Mouse (Mus musculus) CH12.LX (cell line): ENCODE data around the gene Luzp2. TPM values are rescaled to one million over a fixed set of nuclear protein-coding genes. Genes with fewer than 3 reads are reported as not detected.

Source experiments
- DNase-seq: peaks from one replicate; pipeline ENCODE4 v3.0.0-alpha.2; 2013; ENCODE audit errors: extremely low read depth
- H3K27ac ChIP-seq: 2 replicates; pipeline ENCODE4 v1.5.1; 2012; ENCODE audit warnings: low read depth, mild to moderate bottlenecking, control low read depth, moderate library complexity; ENCODE audit not compliant: insufficient read depth
- H3K27me3 ChIP-seq: replicated peaks from 2 replicates; pipeline ENCODE3; 2012; ENCODE audit warnings: inconsistent platforms
- H3K36me3 ChIP-seq, 2 experiments: replicated peaks in 1 of 2; 2 replicates each; pipeline versions ENCODE3 to v1.6.1; 2012; ENCODE audit warnings: inconsistent platforms in 1 of 2, low read length in 1 of 2, mild to moderate bottlenecking in 1 of 2, mixed read lengths in 1 of 2, moderate library complexity in 1 of 2; ENCODE audit not compliant: control insufficient read depth in 1 of 2, insufficient read depth in 1 of 2
- H3K4me1 ChIP-seq, 2 experiments: 2 replicates each; pipeline ENCODE4 v1.6.1; 2012; ENCODE audit warnings: inconsistent platforms in 1 of 2, moderate library complexity in 1 of 2; ENCODE audit not compliant: insufficient read depth in 2 of 2, control insufficient read depth in 1 of 2
- H3K4me2 ChIP-seq: 2 replicates; pipeline ENCODE4 v1.6.1; 2012; ENCODE audit warnings: low read depth, mild to moderate bottlenecking, control low read depth; ENCODE audit not compliant: poor library complexity, insufficient read depth, severe bottlenecking
- H3K4me3 ChIP-seq, 3 experiments: fragments of 150-350 bp in 1 of 3; sonication (generic) in 1 of 3; replicated peaks in 1 of 3; 2 replicates each; pipeline versions ENCODE3 to v1.5.1; 2011 to 2012; ENCODE audit warnings: low read depth in 2 of 3, low read length in 2 of 3, mild to moderate bottlenecking in 2 of 3, moderate library complexity in 2 of 3, control low read depth in 1 of 3, improper control_type of control experiment in 1 of 3, inconsistent platforms in 1 of 3, mixed read lengths in 1 of 3; ENCODE audit not compliant: poor library complexity in 1 of 3
- H3K79me2 ChIP-seq: replicated peaks from 2 replicates; pipeline ENCODE4 v1.6.1; 2012; ENCODE audit warnings: mild to moderate bottlenecking, moderate library complexity; ENCODE audit not compliant: control insufficient read depth, poor library complexity, insufficient read depth, severe bottlenecking; ENCODE audit errors: extremely low read depth
- H3K9ac ChIP-seq: 2 replicates; pipeline ENCODE4 v1.6.1; 2012; ENCODE audit warnings: low read depth, mild to moderate bottlenecking, control low read depth, moderate library complexity; ENCODE audit not compliant: insufficient read depth
- H3K9me3 ChIP-seq: replicated peaks from 2 replicates; pipeline ENCODE3; 2012; ENCODE audit warnings: low read length, inconsistent platforms, mixed read lengths
- CHD1 ChIP-seq: IDR thresholded peaks from 2 replicates; pipeline ENCODE4 v1.6.1; 2012; ENCODE audit warnings: low read depth, low read length, improper control_type of control experiment, inconsistent platforms
- E2F4 ChIP-seq: IDR thresholded peaks from 2 replicates; pipeline ENCODE4 v1.6.1; 2011; ENCODE audit warnings: low read depth, low read length, improper control_type of control experiment; ENCODE audit not compliant: insufficient replicate concordance
- ETS1 ChIP-seq: conservative IDR thresholded peaks from 2 replicates; pipeline ENCODE4 v1.6.1; 2012; ENCODE audit warnings: low read depth, mild to moderate bottlenecking, inconsistent platforms, low read length, improper control_type of control experiment, moderate library complexity
- JUN ChIP-seq: IDR thresholded peaks from 2 replicates; pipeline ENCODE4 v1.6.1; 2011; ENCODE audit warnings: low read depth, mild to moderate bottlenecking, low read length, improper control_type of control experiment, moderate library complexity; ENCODE audit not compliant: insufficient read depth
- MAFK ChIP-seq: IDR thresholded peaks from 2 replicates; pipeline ENCODE4 v1.6.1; 2011; ENCODE audit warnings: low read length, improper control_type of control experiment; ENCODE audit not compliant: insufficient replicate concordance
- MYC ChIP-seq: IDR thresholded peaks from 2 replicates; pipeline ENCODE4 v1.6.1; 2011; ENCODE audit warnings: low read depth, mild to moderate bottlenecking, improper control_type of control experiment, low read length
- NELFE ChIP-seq: IDR thresholded peaks from 2 replicates; pipeline ENCODE4 v1.6.1; 2011; ENCODE audit warnings: low read depth, low read length, improper control_type of control experiment
- PAX5 ChIP-seq: IDR thresholded peaks from 2 replicates; pipeline ENCODE4 v1.6.1; 2012; ENCODE audit warnings: low read length, inconsistent platforms, mixed read lengths
- POLR2AphosphoS2 ChIP-seq: IDR thresholded peaks from 2 replicates; pipeline ENCODE4 v1.6.1; 2011; ENCODE audit warnings: low read depth, low read length, improper control_type of control experiment
- RAD21 ChIP-seq: IDR thresholded peaks from 2 replicates; pipeline ENCODE4 v1.6.1; 2011; ENCODE audit warnings: low read depth, mild to moderate bottlenecking, low read length, improper control_type of control experiment, moderate library complexity
- SIN3A ChIP-seq: IDR thresholded peaks from 2 replicates; pipeline ENCODE4 v1.6.1; 2012; ENCODE audit warnings: low read length, improper control_type of control experiment, inconsistent platforms
- SMC3 ChIP-seq: IDR thresholded peaks from 2 replicates; pipeline ENCODE4 v1.6.1; 2011; ENCODE audit warnings: low read depth, low read length, improper control_type of control experiment
- USF1 ChIP-seq: IDR thresholded peaks from 2 replicates; pipeline ENCODE4 v1.6.1; 2014; ENCODE audit warnings: low read depth, mild to moderate bottlenecking, inconsistent platforms, low read length, improper control_type of control experiment
- dilution Hi-C: fragments of 300-500 bp; cut with MboI; formaldehyde crosslinking; loops from 2 replicates; pipeline ENCODE4 v1.14.3; 2020; ENCODE audit warnings: low sequenced_read_pairs; ENCODE audit not compliant: extremely low pct_unique_long_range_greater_than_20kb, extremely low pct_ligation_motif_present
- in situ Hi-C: fragments of 300-500 bp; cut with MboI; formaldehyde crosslinking; loops from 3 replicates; pipeline ENCODE4 v1.14.3; 2019; ENCODE audit warnings: low sequenced_read_pairs, low pct_ligation_motif_present, low pct_unique_long_range_greater_than_20kb, mixed read lengths
- polyA plus RNA-seq: library from polyadenylated mRNA; unstranded; fragments of >175 nt; gene quantifications from 2 replicates; pipeline ENCODE4 v1.2.1, GENCODE M21; 2012; ENCODE audit warnings: low read depth; ENCODE audit not compliant: insufficient read length
- total RNA-seq, 2 experiments: library from RNA; depleted of rRNA; stranded (reverse); fragments of 300-350 nt in 1 of 2; fragments of >200 nt in 1 of 2; gene quantifications; 2 replicates each; pipeline ENCODE4 v1.2.3; 2012 to 2014

Gene Luzp2
- total and polyA plus RNA-seq, 3 experiments, result not detected

GRCm38 (mm10) chr7:54878928-54879644 lies 43.8 kb downstream of the Luzp2 start:
- Histone ChIP-seq H3K27ac (no peak overlapping the region), H3K9ac (no peak overlapping the region), H3K4me1 (no peaks in the 10 kb centered on the region), H3K4me2 (no peak overlapping the region), H3K36me3 (no peaks in the 10 kb centered on the region), H3K79me2 (no peaks in the 10 kb centered on the region), H3K27me3 (no peaks in the 10 kb centered on the region), H3K9me3 (peaks cover 6% of the 10 kb centered on the region), H3K4me3 (no peak overlapping the region)
- in situ Hi-C loops (no loop called here), dilution Hi-C loops (no loop called here)
- DNase-seq, result no peak
- TF ChIP-seq SMC3, result no peak
- TF ChIP-seq NELFE, result no peak
- TF ChIP-seq RAD21, result no peak
- no peak for TF ChIP-seq SIN3A
- no peak for TF ChIP-seq MAFK
- TF ChIP-seq MYC, result no peak

- Histone ChIP-seq H3K4me3 (no peak overlapping the region), H3K27me3 (no peaks in the 10 kb centered on the region), H3K36me3 (no peaks in the 10 kb centered on the region), H3K4me1 (no peaks in the 10 kb centered on the region), H3K79me2 (no peaks in the 10 kb centered on the region), H3K9ac (no peak overlapping the region), H3K9me3 (peaks cover 8% of the 10 kb centered on the region), H3K27ac (no peak overlapping the region), H3K4me2 (no peak overlapping the region)
- TF ChIP-seq PAX5, result no peak
- TF ChIP-seq E2F4, result no peak
- TF ChIP-seq POLR2AphosphoS2, result no peak
- no peak for TF ChIP-seq ETS1
- no peak for TF ChIP-seq CHD1
- TF ChIP-seq SMC3, result no peak
- TF ChIP-seq USF1, result no peak
- TF ChIP-seq JUN, result no peak
- TF ChIP-seq NELFE, result no peak
- in situ Hi-C loops (no loop called here), dilution Hi-C loops (no loop called here)
- no peak for DNase-seq
These were observed 58.7 kb downstream of the Luzp2 start for GRCm38 (mm10) chr7:54893709-54894627.
